Mouse (Mus musculus) cerebellum, postnatal 4 days (tissue): ENCODE data around the gene Cacna1c.

Experiments used
- DNase-seq, 2 experiments: peaks; one replicate each; pipeline ENCODE4 v3.0.0; 2022; ENCODE audit warnings: low spot score in 2 of 2, mixed read lengths in 1 of 2

Gene Cacna1c

GRCm38 (mm10) chr6:119196382-119197305 lies at the start of gene Cacna1c:
Gene Cacna1c, minus strand, starts transcription at chr6:119196418.
- peak in 1 of 2 experiments; percentile 43 for DNase-seq

- peak in 1 of 2 experiments; percentile 27 for DNase-seq
Measured at GRCm38 (mm10) chr6:119240871-119241705, 44.9 kb upstream of the Cacna1c start.

GRCm38 (mm10) chr6:119240256-119240655 lies 44.0 kb upstream of the Cacna1c start:
- DNase-seq: no peak

- DNase-seq: no peak
Measured at GRCm38 (mm10) chr6:119239341-119240005, 43.3 kb upstream of the Cacna1c start.

- DNase-seq: peak; percentile 89 to 97
Measured at GRCm38 (mm10) chr6:119237427-119237989, 41.3 kb upstream of the Cacna1c start.

- no peak for DNase-seq
Measured at GRCm38 (mm10) chr6:119236241-119236640, 40.0 kb upstream of the Cacna1c start, which contains the start of gene Cacna2d4. Gene Cacna2d4, plus strand, starts transcription at chr6:119236526.

- no peak for DNase-seq
Measured at GRCm38 (mm10) chr6:119235441-119235840, 39.2 kb upstream of the Cacna1c start.

- DNase-seq: no peak
Measured at GRCm38 (mm10) chr6:119233066-119233465, 36.8 kb upstream of the Cacna1c start.

- DNase-seq: no peak
Measured at GRCm38 (mm10) chr6:119228861-119229603, 32.8 kb upstream of the Cacna1c start.

GRCm38 (mm10) chr6:119227001-119227400 lies 30.8 kb upstream of the Cacna1c start:
- no peak for DNase-seq

GRCm38 (mm10) chr6:119225731-119226130 lies 29.5 kb upstream of the Cacna1c start:
- DNase-seq: no peak

- no peak for DNase-seq
Measured at GRCm38 (mm10) chr6:119225226-119225625, 29.0 kb upstream of the Cacna1c start.

GRCm38 (mm10) chr6:119224451-119225195 lies 28.4 kb upstream of the Cacna1c start:
- peak in 1 of 2 experiments; percentile 60 for DNase-seq

GRCm38 (mm10) chr6:119220297-119220696 lies 24.1 kb upstream of the Cacna1c start:
- DNase-seq: peak; percentile 25 to 68

GRCm38 (mm10) chr6:119219237-119219870 lies 23.1 kb upstream of the Cacna1c start:
- peak in 1 of 2 experiments; percentile 16 for DNase-seq

- DNase-seq: no peak
Measured at GRCm38 (mm10) chr6:119218591-119218990, 22.4 kb upstream of the Cacna1c start.

GRCm38 (mm10) chr6:119217661-119218060 lies 21.4 kb upstream of the Cacna1c start:
- peak in 1 of 2 experiments; percentile 18 for DNase-seq

- peak in 1 of 2 experiments; percentile 19 for DNase-seq
Measured at GRCm38 (mm10) chr6:119215040-119215613, 18.9 kb upstream of the Cacna1c start.

- DNase-seq: peak in 1 of 2 experiments; percentile 18
Measured at GRCm38 (mm10) chr6:119214190-119214589, 18.0 kb upstream of the Cacna1c start.
